Mouse (Mus musculus) olfactory bulb, adult 2 months (tissue): ENCODE results near the gene Aspscr1. TPM values are rescaled to one million over a fixed set of nuclear protein-coding genes. Genes with fewer than 3 reads are reported as not detected.

Experiments
- H3K27ac ChIP-seq: fragments of 200-500 bp; 2 replicates; pipeline ENCODE4 v1.5.1; 2012; ENCODE audit warnings: low read depth, low read length; ENCODE audit not compliant: insufficient read depth
- H3K4me1 ChIP-seq: fragments of 200-500 bp; 2 replicates; pipeline ENCODE4 v1.6.1; 2012; ENCODE audit warnings: low read length; ENCODE audit not compliant: control insufficient read depth, insufficient read depth
- H3K4me3 ChIP-seq: fragments of 200-500 bp; 2 replicates; pipeline ENCODE4 v1.5.1; 2012; ENCODE audit warnings: mild to moderate bottlenecking, low read depth, low read length, moderate library complexity; ENCODE audit not compliant: insufficient read depth
- CTCF ChIP-seq: fragments of 200-500 bp; IDR thresholded peaks from 2 replicates; pipeline ENCODE4 v1.5.1; 2012; ENCODE audit warnings: low read depth, mild to moderate bottlenecking, low read length, moderate library complexity; ENCODE audit not compliant: insufficient read depth
- POLR2A ChIP-seq: fragments of 200-500 bp; IDR thresholded peaks from 2 replicates; pipeline ENCODE4 v1.6.1; 2012; ENCODE audit warnings: mild to moderate bottlenecking, low read depth, low read length, moderate library complexity; ENCODE audit not compliant: insufficient read depth
- WGBS: fragments of 180-500 bp; shearing (Covaris S2); methylation state at CpG from one replicate; pipeline ENCODE4 v1.1.7; 2018; 5-methylcytosine and 5-hydroxymethylcytosine counted together
- polyA plus RNA-seq: library from polyadenylated mRNA; stranded (reverse); fragments of >200 nt; gene quantifications from 2 replicates; pipeline ENCODE4 v1.2.4, GENCODE M21; 2012; ENCODE audit warnings: low replicate concordance; ENCODE audit not compliant: missing spikeins, insufficient read depth, insufficient read length

The Aspscr1 gene
- polyA plus RNA-seq, 1 experiment, result not detected

DNA sequence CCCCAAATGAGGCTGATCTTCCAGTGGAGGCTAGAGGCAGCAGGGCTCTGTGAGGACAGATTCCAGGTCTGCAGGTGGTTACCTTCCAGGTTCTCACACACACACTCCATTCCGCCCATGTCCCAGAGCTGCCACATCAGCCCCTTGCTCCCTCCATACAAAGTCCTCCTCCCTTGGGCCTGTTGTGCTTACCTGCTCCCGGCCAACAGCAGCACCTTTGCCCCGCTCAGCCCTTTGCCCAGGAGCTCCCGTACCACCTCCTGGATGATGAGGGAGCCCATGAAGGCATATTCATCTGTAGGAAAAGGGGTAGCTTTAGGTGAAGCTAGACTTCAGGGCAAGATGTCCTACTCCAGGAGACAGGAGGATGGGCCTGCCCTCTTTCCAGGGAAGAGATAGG is 15.5 kb upstream of the Aspscr1 start:
- no peak overlapping the region for H3K4me3 ChIP-seq
- TF ChIP-seq CTCF (no peak), POLR2A (no peak)
- H3K4me1 ChIP-seq, result peaks cover 26% of the 10 kb centered on the region
- no peak overlapping the region for H3K27ac ChIP-seq
- WGBS, result 89% methylated on average over 4 of the region's 4 CpGs

DNA sequence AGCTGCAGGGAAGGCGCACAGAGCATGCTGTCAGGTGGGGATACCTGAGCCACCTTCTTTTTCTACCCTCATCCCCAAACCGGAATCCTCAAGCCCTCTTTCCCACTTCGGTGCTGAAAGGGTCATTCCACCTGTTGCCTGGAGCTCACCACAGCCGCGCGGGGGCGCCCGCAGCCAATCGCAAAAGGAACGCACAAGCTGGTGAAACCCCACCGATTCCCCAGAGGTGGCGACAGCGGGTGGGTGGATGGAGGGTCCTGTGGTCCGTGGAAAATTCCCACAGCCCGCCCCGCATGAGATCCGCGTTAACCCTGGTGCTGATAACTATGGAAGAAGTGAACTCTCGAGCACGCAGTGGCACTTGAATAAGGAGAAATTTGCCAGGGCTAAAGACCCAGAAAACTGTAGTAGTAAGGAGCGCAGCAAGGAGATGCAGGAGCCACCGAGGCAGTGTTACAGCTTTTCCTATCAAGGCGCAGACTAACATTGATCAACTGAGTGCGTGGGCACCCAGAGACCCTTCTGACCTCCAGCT is 13.8 kb upstream of the Aspscr1 start:
- Histone ChIP-seq H3K4me1 (peaks cover 26% of the 10 kb centered on the region), H3K27ac (no peak overlapping the region), H3K4me3 (peak overlapping the region; percentile 16)
- TF ChIP-seq CTCF (peak; percentile 77), POLR2A (no peak)
- 2% methylated on average over 24 of the region's 24 CpGs for WGBS

DNA sequence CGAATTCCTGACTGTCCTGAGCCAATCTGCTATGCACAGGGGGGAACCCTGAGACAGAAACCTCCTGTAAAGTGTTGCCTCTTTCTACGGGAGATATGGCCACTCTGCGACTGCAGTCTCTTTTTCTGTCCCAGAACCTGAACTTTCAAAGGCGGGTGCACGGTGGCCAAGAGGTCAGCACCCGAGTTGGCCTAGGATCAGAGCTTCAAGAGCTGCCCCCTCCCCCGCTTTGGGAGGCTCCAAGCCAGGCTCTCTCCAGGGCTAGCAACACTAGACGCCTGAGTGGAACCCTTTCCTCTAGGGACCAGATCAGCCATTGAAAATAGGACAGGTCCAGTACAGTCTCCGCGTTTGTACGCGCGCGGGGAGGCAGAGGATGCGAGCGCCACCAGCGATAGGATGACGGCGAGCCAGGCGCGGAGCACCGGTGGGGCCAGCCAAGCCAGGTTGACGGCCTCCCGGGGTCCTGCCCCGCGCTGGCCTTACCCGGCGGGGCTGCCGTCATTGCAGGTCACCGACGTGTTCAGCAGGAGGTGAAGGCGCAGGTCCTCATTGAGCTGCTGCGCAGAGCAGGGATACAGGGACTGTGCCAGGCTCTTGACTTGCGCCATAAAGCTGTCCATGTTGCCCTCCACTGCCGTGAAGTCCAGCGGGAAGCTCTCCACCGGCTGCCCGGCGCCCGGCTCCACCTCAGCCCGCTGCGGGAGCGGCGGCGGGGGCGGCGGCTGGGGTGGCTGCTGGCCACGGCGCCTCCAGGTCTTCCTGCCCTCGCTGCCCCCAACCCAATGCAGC is 13.1 kb upstream of the Aspscr1 start:
- TF ChIP-seq POLR2A (no peak), CTCF (no peak)
- Histone ChIP-seq H3K4me3 (peak overlapping the region; percentile 40), H3K27ac (no peak overlapping the region), H3K4me1 (peaks cover 26% of the 10 kb centered on the region)
- 2% methylated on average over 50 of the region's 50 CpGs for WGBS

DNA sequence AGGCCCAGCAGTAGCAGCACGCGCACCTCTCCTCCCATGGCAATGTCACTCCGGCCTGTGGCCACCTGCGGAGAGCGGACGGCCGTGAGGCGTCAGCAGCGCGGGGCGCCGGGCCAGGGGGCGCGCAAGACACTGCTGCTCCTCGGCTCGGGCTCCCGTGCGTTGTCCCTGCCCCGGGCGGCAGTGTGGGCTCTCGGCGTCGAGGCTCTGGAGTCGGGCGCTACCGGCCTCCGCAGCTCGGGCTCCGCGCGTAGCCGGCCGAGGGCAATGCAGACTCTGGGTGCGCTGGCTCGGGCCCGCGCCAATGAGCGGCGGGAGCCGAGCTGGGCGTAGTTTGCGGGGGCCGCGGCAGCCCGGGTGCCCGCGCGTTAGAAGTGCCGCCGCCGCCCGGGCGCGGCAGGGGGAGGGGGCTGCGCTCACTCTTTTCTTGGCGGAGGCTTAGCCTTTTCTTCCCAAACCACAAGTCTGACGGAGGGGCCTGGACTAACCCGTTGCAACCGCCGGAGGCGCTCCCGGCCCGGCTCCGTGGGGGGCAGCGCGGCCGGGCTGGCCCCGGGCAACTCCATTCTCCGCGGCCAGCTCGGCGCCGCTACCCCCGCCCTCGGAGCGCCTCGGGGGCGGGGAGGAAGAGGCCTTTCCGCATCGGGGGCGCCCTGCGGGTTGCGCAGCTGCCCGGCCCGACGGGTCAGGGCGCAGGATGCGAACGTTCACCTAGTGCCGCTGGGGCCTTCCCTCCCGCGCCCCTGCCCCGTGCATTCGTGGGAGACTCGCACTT is 12.3 kb upstream of the Aspscr1 start:
- WGBS, result under 1% methylated on average over 94 of the region's 95 CpGs
- H3K27ac ChIP-seq, result no peak overlapping the region
- TF ChIP-seq CTCF, result no peak
- TF ChIP-seq POLR2A, result no peak
- H3K4me1 ChIP-seq, result peaks cover 26% of the 10 kb centered on the region
- H3K4me3 ChIP-seq, result peak overlapping the region; percentile 40

DNA sequence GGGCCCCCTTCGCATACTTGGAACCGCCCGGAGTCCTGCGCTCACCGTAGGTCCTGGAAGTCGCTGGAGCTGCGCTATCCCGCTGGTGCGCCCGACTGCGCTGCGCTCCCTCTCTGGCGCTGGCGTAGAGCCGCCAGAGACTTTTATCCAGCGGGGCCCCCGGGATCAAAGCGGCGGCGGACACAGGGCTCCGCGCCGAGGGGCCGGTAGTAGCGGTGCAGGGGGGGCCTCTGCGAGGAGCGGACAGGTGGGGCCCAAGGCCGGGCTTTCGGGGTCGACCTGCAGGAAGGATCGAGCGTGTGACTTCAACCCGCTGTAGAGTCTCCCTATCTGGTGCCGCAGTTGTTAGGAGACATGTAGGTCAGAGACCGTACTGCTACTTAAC is 11.7 kb upstream of the Aspscr1 start, which contains the start of gene Notum:
Gene Notum (minus strand): TSS at position 100 of the 385 bp plus-strand sequence.
- peaks cover 26% of the 10 kb centered on the region for H3K4me1 ChIP-seq
- H3K4me3 ChIP-seq, result peak within 1 kb of the TSS; percentile 40
- under 1% methylated on average over 35 of the region's 35 CpGs for WGBS
- H3K27ac ChIP-seq, result no peak within 1 kb of the TSS
- no peak for TF ChIP-seq POLR2A
- no peak for TF ChIP-seq CTCF

DNA sequence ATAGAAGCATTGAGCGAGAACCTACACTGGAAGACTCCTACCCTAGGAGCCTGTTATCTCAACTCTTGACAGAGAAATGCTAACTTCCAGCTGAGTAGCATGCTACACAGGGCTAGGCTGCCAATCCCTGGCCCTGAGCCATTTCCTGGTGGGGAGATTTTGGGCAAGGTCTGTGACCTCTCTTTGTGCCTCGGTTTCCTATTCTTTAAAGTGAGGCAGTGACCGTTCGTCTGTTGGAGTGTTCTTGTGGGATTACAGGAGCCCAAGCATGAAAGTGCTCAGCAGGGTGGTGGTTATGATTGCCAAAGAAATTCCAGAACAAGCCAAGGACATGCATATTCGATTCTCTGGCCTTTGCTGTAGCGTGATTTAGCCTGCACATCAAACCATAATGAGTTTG is 10.0 kb upstream of the Aspscr1 start:
- TF ChIP-seq POLR2A (no peak), CTCF (no peak)
- WGBS, result 42% methylated on average over 6 of the region's 6 CpGs
- peaks cover 26% of the 10 kb centered on the region for H3K4me1 ChIP-seq
- H3K27ac ChIP-seq, result no peak overlapping the region
- H3K4me3 ChIP-seq, result no peak overlapping the region

DNA sequence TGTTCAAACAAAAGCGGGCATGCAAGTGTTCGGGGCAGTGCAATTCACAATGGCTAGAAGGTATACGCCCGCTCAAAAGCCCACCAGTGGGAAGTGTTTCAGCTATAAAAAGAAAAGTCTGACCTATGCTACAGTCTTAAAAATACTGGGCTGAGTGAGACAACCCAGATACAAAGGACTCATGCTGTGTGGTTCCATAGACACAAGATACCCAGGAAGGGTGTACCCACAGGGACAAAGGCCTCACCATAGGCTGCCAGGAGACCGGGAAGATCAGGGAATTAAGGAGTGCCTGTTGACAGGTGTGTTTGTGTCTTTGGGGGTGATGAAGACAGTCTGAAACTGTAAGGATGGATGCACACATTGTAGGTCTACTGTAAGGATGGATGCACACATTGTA is 9.1 kb upstream of the Aspscr1 start:
- H3K4me1 ChIP-seq, result peaks cover 23% of the 10 kb centered on the region
- no peak overlapping the region for H3K4me3 ChIP-seq
- 75% methylated on average over 5 of the region's 5 CpGs for WGBS
- TF ChIP-seq POLR2A (no peak), CTCF (no peak)
- no peak overlapping the region for H3K27ac ChIP-seq

DNA sequence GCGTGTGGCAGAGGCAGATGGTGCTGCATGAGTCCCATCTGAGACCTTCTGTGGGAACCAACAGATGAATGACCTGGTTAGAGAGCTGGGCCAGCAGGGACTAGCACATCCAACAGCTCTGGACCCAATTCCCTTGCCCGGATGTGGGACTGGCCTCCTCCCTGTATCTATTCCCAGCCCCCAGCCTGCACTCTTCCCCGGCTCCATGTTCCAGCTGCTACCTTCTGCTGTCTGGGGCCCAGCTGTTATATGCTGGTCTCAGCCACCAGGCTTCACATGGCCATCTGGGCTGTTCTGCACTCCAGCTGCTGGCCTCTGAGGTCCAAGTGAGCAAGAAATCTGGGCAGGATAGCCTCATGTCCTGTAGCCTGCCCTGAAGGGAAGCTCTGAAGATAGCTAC is 7.4 kb upstream of the Aspscr1 start:
- TF ChIP-seq CTCF, result no peak

DNA sequence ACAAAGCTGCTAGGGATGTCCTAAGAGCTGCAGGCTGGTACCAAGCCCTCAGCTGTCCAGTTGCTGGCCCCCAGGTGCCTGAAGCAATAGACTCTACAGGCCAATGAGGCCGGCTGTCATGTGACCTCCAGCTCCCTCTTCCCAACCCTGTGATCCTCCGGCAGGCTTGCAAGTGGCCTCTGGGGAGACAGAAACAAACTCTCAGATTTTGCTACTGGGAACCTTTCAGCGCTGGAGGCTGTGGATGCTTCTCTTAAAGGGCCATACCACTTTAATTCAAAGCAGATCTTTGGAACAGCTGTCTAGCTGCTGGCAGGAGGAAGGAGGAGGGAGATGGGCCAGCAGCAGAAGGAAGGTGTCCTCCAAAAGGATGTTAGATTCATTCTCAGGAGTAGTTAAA is 6.2 kb upstream of the Aspscr1 start:
- TF ChIP-seq POLR2A, result no peak
- no peak for TF ChIP-seq CTCF
- 17% methylated on average over 3 of the region's 3 CpGs for WGBS
- no peak overlapping the region for H3K27ac ChIP-seq
- no peaks in the 10 kb centered on the region for H3K4me1 ChIP-seq
- no peak overlapping the region for H3K4me3 ChIP-seq

More for the DNA sequence above, 7.4 kb upstream of the Aspscr1 start:
- H3K4me3 ChIP-seq, result no peak overlapping the region
- H3K27ac ChIP-seq, result no peak overlapping the region
- peaks cover 8% of the 10 kb centered on the region for H3K4me1 ChIP-seq
- 88% methylated on average over 3 of the region's 3 CpGs for WGBS
